Mouse (Mus musculus) frontal cortex, adult 2 months (tissue): ENCODE measurements at regions not wholly inside any gene's neighbourhood (a gene's known extent, or its start where the extent isn't known, plus 50 kb on each side); places are given as distances from the start of the nearest gene placed in this dataset.

Experiments
- DNase-seq, 2 experiments: peaks; one replicate each; pipeline ENCODE4 v3.0.0; 2022; ENCODE audit warnings: low spot score in 1 of 2; ENCODE audit errors: extremely low spot score in 1 of 2

- DNase-seq = peak in 1 of 2 experiments; percentile 3
Measured at GRCm38 (mm10) chr8:50521346-50521745, 1677.6 kb upstream of the Tenm3 start.
